ENCODE assay signal across 31 mouse cellular contexts in the genomic region with DNA sequence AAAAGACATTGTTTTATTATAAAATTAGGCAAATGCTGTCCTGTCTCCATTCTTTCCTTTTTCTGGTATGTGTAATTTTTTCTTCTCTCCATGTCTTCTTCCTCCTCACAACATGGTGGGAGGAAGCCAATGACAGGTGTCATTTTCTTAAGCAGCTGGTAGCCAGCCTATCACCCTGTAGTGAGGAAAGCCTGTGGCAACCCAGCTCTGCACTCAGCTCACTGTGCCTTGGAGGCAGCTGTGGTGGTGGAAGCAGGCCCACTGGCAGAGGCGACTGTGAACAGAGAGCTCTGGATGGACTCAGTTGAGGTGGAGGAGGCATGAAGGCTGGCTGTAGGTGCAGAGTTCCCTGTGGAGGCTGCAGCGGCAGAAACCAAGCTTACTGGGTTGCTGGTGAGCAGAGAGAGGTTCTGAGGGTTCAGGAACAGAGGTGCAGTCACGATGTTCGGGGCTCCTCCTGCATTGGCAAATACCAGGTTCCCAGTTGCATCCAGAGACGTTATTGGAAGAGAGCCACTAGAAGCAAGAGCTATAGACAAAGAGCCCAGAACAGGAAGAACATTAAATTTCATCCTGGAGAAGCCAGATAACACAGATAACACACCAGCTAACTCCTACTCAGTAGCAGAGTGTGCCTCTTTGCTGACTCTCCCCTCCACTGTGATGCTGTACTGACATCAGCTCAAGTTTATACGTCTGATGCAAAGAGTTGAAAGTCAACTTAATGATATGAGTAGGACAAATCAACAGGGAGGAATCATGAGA.
DNase-seq lines count a peak whose midpoint lies in the region; ATAC-seq and TF ChIP-seq lines count a peak whose summit lies in the region.
"Had no signal": no experiment of that assay in that cellular context is flagged by ENCODE, and none has a peak within 500 bp of the region (broad histone marks: within the 10 kb centered on the region; RNA-seq: fewer than 3 reads in every experiment).

No protein-coding gene starts in this region.

- DNase-seq in forebrain, embryonic 11.5 days (ENCODE audit: low spot score) = peak; percentile 39
- no peak for DNase-seq in forebrain, embryonic 10.5 days (ENCODE audit: extremely low spot score, low spot score)
- DNase-seq in midbrain, embryonic 11.5 days (ENCODE audit: low spot score, missing footprints) = peak; percentile 67
- DNase-seq in midbrain, postnatal 0 days (ENCODE audit: low spot score) = no peak
- DNase-seq in layer of hippocampus, adult 11-12 months (ENCODE audit: low spot score) = no peak
- DNase-seq in adrenal gland, adult (ENCODE audit: inconsistent age in 2 of 2, low spot score in 1 of 2) = no peak
- no peak for DNase-seq in cerebellum, adult 11-12 months
- DNase-seq: adrenal gland, adult 2 months; cerebellum, adult 11 months; cerebellum, adult 9-11 months; forebrain, postnatal 0 days; gastrocnemius, postnatal 14 days; heart, postnatal 36 days; kidney, adult 8-10 months; kidney, postnatal 14 days; lung, embryonic 14.5 days; retina, postnatal 1 day; right cerebral cortex, postnatal 25 days; spleen, adult 18-20 months; thymus, adult 18-20 months; thymus, postnatal 25 days had no signal

- no peak overlapping the region for H3K9ac ChIP-seq in forebrain, embryonic 11.5 days (ENCODE audit: low read length)
- no peak overlapping the region for H3K9ac ChIP-seq in midbrain, embryonic 11.5 days (ENCODE audit: low read length)
- H3K9ac ChIP-seq in midbrain, postnatal 0 days (replicated peaks; ENCODE audit: low read length, poor library complexity, severe bottlenecking) = no peak overlapping the region
- H3K9ac ChIP-seq: embryonic facial prominence, embryonic 13.5 days; forebrain, embryonic 12.5 days; forebrain, postnatal 0 days; heart, embryonic 15.5 days; hindbrain, embryonic 13.5 days; lung, embryonic 14.5 days; midbrain, embryonic 13.5 days; neural tube, embryonic 15.5 days had no signal

- no peaks in the 10 kb centered on the region; the same call in 1 of the 2 replicates for H3K36me3 ChIP-seq in forebrain, embryonic 11.5 days (ENCODE audit: control insufficient read depth, insufficient read depth, low read length)
- H3K36me3 ChIP-seq in forebrain, embryonic 10.5 days (replicated peaks) = peaks cover 69% of the 10 kb centered on the region
- peaks cover 6% of the 10 kb centered on the region; the same call in 1 of the 2 replicates for H3K36me3 ChIP-seq in midbrain, embryonic 11.5 days (ENCODE audit: control insufficient read depth, insufficient read depth, low read length)
- H3K36me3 ChIP-seq in midbrain, postnatal 0 days (ENCODE audit: insufficient read depth, low read length) = peaks cover 18% of the 10 kb centered on the region

- no peak overlapping the region for H3K4me2 ChIP-seq in forebrain, embryonic 11.5 days (ENCODE audit: low read depth, low read length, severe bottlenecking)
- H3K4me2 ChIP-seq in midbrain, embryonic 11.5 days = no peak overlapping the region
- H3K4me2 ChIP-seq in midbrain, postnatal 0 days (ENCODE audit: low read depth, low read length, poor library complexity, severe bottlenecking) = no peak overlapping the region
- H3K4me2 ChIP-seq: embryonic facial prominence, embryonic 13.5 days; forebrain, embryonic 12.5 days; heart, embryonic 15.5 days; hindbrain, embryonic 13.5 days; lung, embryonic 14.5 days; midbrain, embryonic 13.5 days; neural tube, embryonic 15.5 days had no signal

- H3K27me3 ChIP-seq in forebrain, embryonic 11.5 days (ENCODE audit: control insufficient read depth, insufficient read depth, low read length) = no peaks in the 10 kb centered on the region
- H3K27me3 ChIP-seq in forebrain, embryonic 10.5 days (ENCODE audit: poor library complexity, severe bottlenecking) = no peaks in the 10 kb centered on the region
- no peaks in the 10 kb centered on the region for H3K27me3 ChIP-seq in midbrain, embryonic 11.5 days (ENCODE audit: control insufficient read depth, insufficient read depth, low read length)
- no peaks in the 10 kb centered on the region for H3K27me3 ChIP-seq in midbrain, postnatal 0 days (ENCODE audit: insufficient read depth, low read length)
- H3K27me3 ChIP-seq: CH12.LX; embryonic facial prominence, embryonic 13.5 days; forebrain, embryonic 12.5 days; heart, embryonic 15.5 days; hindbrain, embryonic 13.5 days; midbrain, embryonic 13.5 days; neural tube, embryonic 15.5 days had no signal

- no peak for TF ChIP-seq CTCF in midbrain, postnatal 0 days (IDR thresholded peaks at IDR 0.05)

- no peak overlapping the region for H3K27ac ChIP-seq in forebrain, embryonic 11.5 days (ENCODE audit: low read depth, low read length)
- H3K27ac ChIP-seq in forebrain, embryonic 10.5 days = no peak overlapping the region
- H3K27ac ChIP-seq in midbrain, embryonic 11.5 days (ENCODE audit: low read depth, low read length) = no peak overlapping the region
- H3K27ac ChIP-seq in midbrain, postnatal 0 days (ENCODE audit: low read depth, low read length) = no peak overlapping the region
- H3K27ac ChIP-seq: embryonic facial prominence, embryonic 13.5 days; forebrain, embryonic 12.5 days; heart, embryonic 10.5 days; heart, embryonic 15.5 days; hindbrain, embryonic 13.5 days; midbrain, embryonic 13.5 days; neural tube, embryonic 15.5 days had no signal

- H3K4me1 ChIP-seq in forebrain, embryonic 11.5 days (replicated peaks; ENCODE audit: control insufficient read depth, insufficient read depth, low read length) = peaks cover 2% of the 10 kb centered on the region; the same call in 1 of the 2 replicates
- H3K4me1 ChIP-seq in forebrain, embryonic 10.5 days = peaks cover 5% of the 10 kb centered on the region
- H3K4me1 ChIP-seq in midbrain, embryonic 11.5 days (ENCODE audit: control insufficient read depth, insufficient read depth, low read length) = peaks cover 3% of the 10 kb centered on the region; the same call in 1 of the 2 replicates
- H3K4me1 ChIP-seq in midbrain, postnatal 0 days (ENCODE audit: insufficient read depth, low read length) = no peaks in the 10 kb centered on the region
- H3K4me1 ChIP-seq: embryonic facial prominence, embryonic 13.5 days had no signal

- WGBS in forebrain, embryonic 11.5 days = 87% methylated on average over 6 of the region's 6 CpGs
- 91% methylated on average over 6 of the region's 6 CpGs for WGBS in forebrain, embryonic 10.5 days
- 87% methylated on average over 6 of the region's 6 CpGs for WGBS in midbrain, embryonic 11.5 days
- WGBS in midbrain, postnatal 0 days = 94% methylated on average over 6 of the region's 6 CpGs

- no peak for ATAC-seq in forebrain, embryonic 11.5 days (replicated peaks; ENCODE audit: low FRiP score)
- ATAC-seq in midbrain, embryonic 11.5 days (ENCODE audit: low FRiP score) = no peak
- no peak for ATAC-seq in midbrain, postnatal 0 days (ENCODE audit: low FRiP score)
- 0 out of 2 replicates have a peak, but pooled peaks have one; percentile 25 for ATAC-seq in common myeloid progenitor, adult 5-6 weeks (replicated peaks; ENCODE audit: low read depth, poor library complexity, severe bottlenecking)
- ATAC-seq: forebrain, postnatal 0 days; intestine, embryonic 16.5 days; midbrain, embryonic 13.5 days had no signal

- H3K9me3 ChIP-seq in forebrain, embryonic 11.5 days (ENCODE audit: control insufficient read depth, low read length) = no peaks in the 10 kb centered on the region
- H3K9me3 ChIP-seq in forebrain, embryonic 10.5 days = no peaks in the 10 kb centered on the region
- no peaks in the 10 kb centered on the region for H3K9me3 ChIP-seq in midbrain, embryonic 11.5 days (ENCODE audit: control insufficient read depth, low read length)
- no peaks in the 10 kb centered on the region for H3K9me3 ChIP-seq in midbrain, postnatal 0 days (ENCODE audit: low read length)
- H3K9me3 ChIP-seq: embryonic facial prominence, embryonic 13.5 days; forebrain, embryonic 12.5 days; heart, embryonic 10.5 days; heart, embryonic 15.5 days; hindbrain, embryonic 13.5 days; midbrain, embryonic 13.5 days; neural tube, embryonic 15.5 days had no signal

- H3K4me3 ChIP-seq in forebrain, embryonic 11.5 days (ENCODE audit: low read depth, low read length) = no peak overlapping the region
- no peak overlapping the region for H3K4me3 ChIP-seq in forebrain, embryonic 10.5 days
- no peak overlapping the region for H3K4me3 ChIP-seq in midbrain, embryonic 11.5 days (ENCODE audit: low read depth, low read length)
- H3K4me3 ChIP-seq in midbrain, postnatal 0 days (ENCODE audit: low read depth, low read length) = no peak overlapping the region
- H3K4me3 ChIP-seq: embryonic facial prominence, embryonic 13.5 days; forebrain, embryonic 12.5 days; heart, embryonic 10.5 days; heart, embryonic 15.5 days; hindbrain, embryonic 13.5 days; midbrain, embryonic 13.5 days; neural tube, embryonic 15.5 days had no signal

Comparison
In these comparisons a context has a peak if more than half of its experiments do, and no peak if none do; other contexts are left out.
1. DNase-seq: peak in forebrain, embryonic 11.5 days (single experiment) and midbrain, embryonic 11.5 days (single experiment); none in forebrain, embryonic 10.5 days (single experiment), midbrain, postnatal 0 days (single experiment), layer of hippocampus, adult 11-12 months (single experiment), adrenal gland, adult (0 of 2) and cerebellum, adult 11-12 months (single experiment).